Mouse (Mus musculus): ENCODE measurements around the gene Bpifb9b.
"Not testable (repeated sequence)": the region's sequence is repeated elsewhere in the genome, so short reads cannot be mapped to it uniquely, and the experiment has no call there.

Bpifb9b gene

GRCm38 (mm10) chr2:154306927-154307326 is at the start of gene Bpifb9b:
Bpifb9b (plus strand) TSS chr2:154307227.
- not testable (repeated sequence) for DNase-seq

DNA sequence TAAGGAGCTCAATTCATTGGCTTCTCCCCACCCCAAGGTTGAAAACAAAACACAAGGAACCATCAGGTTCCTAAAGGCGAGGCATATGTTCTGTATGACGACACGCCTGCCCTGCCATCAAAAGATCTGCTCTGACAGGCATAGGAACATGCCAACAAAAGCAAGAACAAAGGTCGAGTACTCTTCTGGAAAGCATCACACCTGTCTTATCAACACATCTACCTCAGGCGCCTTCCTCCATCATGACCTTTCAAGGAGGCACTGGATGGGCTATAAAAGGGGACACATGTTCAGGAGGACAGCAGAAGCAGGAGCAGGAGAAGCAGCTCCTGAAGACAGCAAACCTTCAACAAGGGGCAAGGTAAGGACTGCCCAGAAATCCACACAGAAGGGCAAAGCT is 49.5 kb upstream of the Bpifb9b start, which contains the start of gene Bpifb9a:
Gene Bpifb9a, plus strand, starts transcription at position 301 of the 400 bp plus-strand sequence.
- not testable (repeated sequence) for DNase-seq

DNA sequence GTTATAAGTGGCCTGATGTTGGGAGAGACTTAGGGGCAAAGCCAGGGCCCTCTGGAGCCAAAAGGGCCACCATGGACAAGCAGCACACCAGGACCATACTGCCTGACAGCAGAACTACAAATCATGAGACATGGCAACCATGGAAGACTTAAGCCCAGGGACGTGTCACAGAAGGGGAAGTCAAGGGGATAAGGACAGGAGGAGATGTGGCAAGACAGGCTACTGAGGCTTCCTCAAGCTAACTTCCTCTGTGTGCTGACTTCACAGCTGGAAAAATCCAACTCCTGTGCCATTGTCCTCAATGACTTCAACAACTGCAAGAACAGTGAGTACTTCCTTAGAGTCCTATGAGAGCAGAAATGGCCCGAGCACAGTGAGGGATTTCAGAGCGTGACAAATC is 42.6 kb upstream of the Bpifb9b start:
- DNase-seq = not testable (repeated sequence)

DNA sequence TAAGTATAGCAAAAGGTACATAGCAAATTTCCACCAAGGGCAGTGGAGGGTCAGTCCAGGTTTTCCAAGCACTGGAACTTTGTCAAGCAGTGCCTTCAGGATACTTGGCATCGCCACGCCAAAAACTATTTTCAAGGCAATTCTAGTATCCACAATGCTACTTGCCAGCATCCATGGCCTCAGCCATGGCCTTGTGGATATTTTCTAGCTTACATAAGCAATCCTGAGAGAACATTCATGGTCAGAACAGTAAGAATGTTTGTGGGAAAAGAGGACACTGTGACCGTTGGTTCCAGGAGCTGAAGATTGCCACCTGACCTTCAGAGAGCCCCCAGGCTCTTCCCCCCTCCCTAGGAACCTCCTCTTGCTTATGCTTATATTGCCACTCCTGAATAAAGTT is 15.2 kb upstream of the Bpifb9b start:
- not testable (repeated sequence) for DNase-seq

GRCm38 (mm10) chr2:154292833-154293232 is 14.2 kb upstream of the Bpifb9b start:
- DNase-seq = no peak

GRCm38 (mm10) chr2:154294746-154295145 is 12.3 kb upstream of the Bpifb9b start:
- peak; percentile 5 for DNase-seq

DNA sequence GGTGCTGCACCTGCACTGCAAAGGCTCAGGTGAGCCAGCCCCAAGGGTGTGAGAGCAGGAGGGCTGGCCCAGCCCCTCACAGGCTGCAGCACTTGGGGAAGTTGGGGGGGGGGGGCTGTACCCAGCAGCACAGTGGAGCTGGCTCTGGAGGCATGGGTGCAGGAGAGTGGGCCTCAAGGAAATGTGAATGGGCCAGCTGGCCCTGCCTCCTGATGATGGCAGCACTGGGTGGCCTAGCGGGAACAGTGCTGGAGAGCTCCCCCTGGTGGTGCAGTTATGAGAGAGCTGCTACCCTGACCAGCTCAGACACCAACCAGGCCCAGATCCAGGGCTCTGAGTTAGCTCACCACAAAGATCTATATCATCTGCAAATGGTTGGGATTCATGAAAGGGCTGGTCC is 6.5 kb upstream of the Bpifb9b start:
- DNase-seq = peak; percentile 10

DNA sequence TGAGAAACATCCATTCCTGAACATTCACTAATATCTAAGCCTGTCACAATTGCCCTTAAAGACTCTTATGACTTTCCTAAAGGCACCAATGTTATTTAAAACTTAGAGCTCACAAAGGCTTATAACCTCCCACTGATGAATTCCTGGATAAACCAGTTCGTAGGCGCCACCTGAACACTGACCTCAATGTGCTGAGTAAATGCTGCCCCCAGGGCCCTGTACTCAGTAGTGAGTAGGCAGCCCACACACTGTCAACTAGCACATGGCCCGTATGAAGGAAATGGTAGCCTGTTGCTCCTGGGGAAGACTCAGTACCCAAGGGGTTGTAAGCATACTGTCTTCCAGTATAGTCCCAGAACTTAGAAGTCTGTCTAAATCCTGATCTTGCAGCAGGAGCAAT is 5.3 kb upstream of the Bpifb9b start:
- no peak for DNase-seq

- DNase-seq = not testable (repeated sequence)
These were observed 2.4 kb upstream of the Bpifb9b start for GRCm38 (mm10) chr2:154304604-154305003.

DNA sequence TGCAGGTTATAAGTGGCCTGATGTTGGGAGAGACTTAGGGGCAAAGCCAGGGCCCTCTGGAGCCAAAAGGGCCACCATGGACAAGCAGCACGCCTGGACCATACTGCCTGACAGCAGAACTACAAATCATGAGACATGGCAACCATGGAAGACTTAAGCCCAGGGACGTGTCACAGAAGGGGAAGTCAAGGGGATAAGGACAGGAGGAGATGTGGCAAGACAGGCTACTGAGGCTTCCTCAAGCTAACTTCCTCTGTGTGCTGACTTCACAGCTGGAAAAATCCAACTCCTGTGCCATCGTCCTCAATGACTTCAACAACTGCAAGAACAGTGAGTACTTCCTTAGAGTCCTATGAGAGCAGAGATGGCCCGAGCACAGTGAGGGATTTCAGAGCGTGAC is 6.7 kb downstream of the Bpifb9b start:
- DNase-seq = not testable (repeated sequence)

GRCm38 (mm10) chr2:154326852-154327251 is 19.8 kb downstream of the Bpifb9b start:
- no peak for DNase-seq

GRCm38 (mm10) chr2:154335572-154335971 is 28.5 kb downstream of the Bpifb9b start:
- no peak for DNase-seq

GRCm38 (mm10) chr2:154338161-154338560 is 31.1 kb downstream of the Bpifb9b start:
- DNase-seq = no peak

GRCm38 (mm10) chr2:154339356-154339755 is 32.3 kb downstream of the Bpifb9b start:
- DNase-seq = no peak

GRCm38 (mm10) chr2:154348152-154348551 is 41.1 kb downstream of the Bpifb9b start:
- DNase-seq = no peak

DNA sequence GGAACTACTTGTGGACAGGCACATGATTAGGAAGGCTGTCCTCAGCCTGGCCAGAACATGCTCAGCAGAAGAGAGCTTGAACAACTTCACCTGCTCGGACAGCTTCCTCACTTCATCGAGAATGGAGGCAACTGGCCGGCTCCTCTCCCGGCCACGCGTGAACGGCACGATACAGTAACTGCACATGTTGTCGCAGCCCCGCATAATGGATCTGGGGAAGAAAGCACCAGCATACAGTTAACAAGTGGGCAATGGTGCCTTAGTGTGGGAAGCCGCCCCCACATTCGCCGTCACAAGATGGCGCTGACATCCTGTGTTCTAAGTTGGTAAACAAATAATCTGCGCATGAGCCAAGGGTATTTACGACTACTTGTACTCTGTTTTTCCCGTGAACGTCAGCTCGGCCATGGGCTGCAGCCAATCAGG is 47.0 kb downstream of the Bpifb9b start:
- not testable (repeated sequence) for DNase-seq

- DNase-seq = no peak
These were observed 60.5 kb downstream of the Bpifb9b start for GRCm38 (mm10) chr2:154367510-154367909.

Measured in cerebellum, adult 11-12 months (tissue).